Mouse (Mus musculus): ENCODE measurements around the gene Spata46. TPM values are rescaled to one million over a fixed set of nuclear protein-coding genes. Genes with fewer than 3 reads are reported as not detected.

The Spata46 gene
- polyA plus RNA-seq, 1 experiment: not detected

DNA sequence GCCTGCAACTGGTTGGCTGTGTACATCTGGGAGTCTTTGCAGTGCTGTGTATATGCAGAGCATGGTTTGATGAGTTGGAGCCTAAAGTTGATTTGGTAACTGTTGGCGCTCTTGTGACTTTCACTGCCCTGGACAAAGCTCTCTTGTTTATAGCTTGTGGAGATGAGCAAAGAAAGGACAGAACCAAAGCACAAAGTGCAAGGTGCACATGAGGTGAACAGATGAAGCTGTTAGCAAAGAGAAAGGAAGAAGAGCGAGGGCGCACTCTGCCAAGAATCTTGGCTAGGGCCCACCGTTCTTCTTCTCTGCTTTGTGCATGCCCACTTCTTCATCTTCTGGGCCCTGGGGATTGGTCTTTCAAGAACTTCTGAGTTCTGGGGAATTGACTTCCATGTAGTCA, 35.3 kb downstream of the Spata46 start:
- Histone ChIP-seq H3ac (ENCODE audit: control insufficient read depth, insufficient read length, low read depth) (no peak overlapping the region), H3K27me3 (ENCODE audit: control insufficient read depth, insufficient read depth, insufficient read length) (peaks cover 27% of the 10 kb centered on the region), H3K36me3 (ENCODE audit: control insufficient read depth, insufficient read depth) (no peaks in the 10 kb centered on the region), H3K4me3 (ENCODE audit: insufficient read depth, poor library complexity, severe bottlenecking) (no peak overlapping the region), H3K79me2 (ENCODE audit: control insufficient read depth, insufficient read depth) (no peaks in the 10 kb centered on the region), H3K79me3 (ENCODE audit: low read depth) (no peaks in the 10 kb centered on the region)
- TF ChIP-seq CTCF (IDR thresholded peaks at IDR 0.05; ENCODE audit: control insufficient read depth, insufficient read depth, insufficient read length): no peak
- TF ChIP-seq CEBPB (IDR thresholded peaks at IDR 0.05; ENCODE audit: low read depth): no peak
- TF ChIP-seq MAX (IDR thresholded peaks at IDR 0.05): no peak
- no peak for TF ChIP-seq USF1 (IDR thresholded peaks at IDR 0.05; ENCODE audit: low read depth)
- TF ChIP-seq MYOG (IDR thresholded peaks at IDR 0.05; ENCODE audit: control insufficient read depth, extremely low read depth, insufficient read length): no peak
- TF ChIP-seq MYOD1 (IDR thresholded peaks at IDR 0.05; ENCODE audit: control insufficient read depth, insufficient read length, low read depth): no peak
- TF ChIP-seq FOSL1 (IDR thresholded peaks at IDR 0.05; ENCODE audit: insufficient read depth, low read length, poor library complexity, severe bottlenecking): no peak

DNA sequence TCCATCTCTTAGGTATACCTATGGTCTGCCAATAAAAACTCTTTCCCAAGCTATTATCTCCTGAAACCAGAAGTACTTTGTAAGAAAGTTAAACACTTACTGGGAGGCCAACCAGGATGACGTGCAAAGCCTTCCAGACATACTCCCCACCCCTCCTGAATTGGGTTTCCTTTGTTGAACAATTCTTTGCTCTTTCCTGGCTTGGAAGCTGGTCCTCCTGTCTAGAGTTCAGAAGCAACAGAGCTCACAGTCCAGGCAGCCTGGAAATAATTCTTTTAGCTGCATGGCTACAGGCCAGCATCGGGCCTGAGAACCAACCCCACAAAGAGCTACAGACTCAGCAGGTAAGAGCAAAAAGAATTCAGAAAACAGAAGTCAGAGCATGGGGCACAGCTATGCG, 37.7 kb downstream of the Spata46 start:
- H3K27me3 ChIP-seq (ENCODE audit: control insufficient read depth, insufficient read depth, insufficient read length): peaks cover 44% of the 10 kb centered on the region
- H3K4me3 ChIP-seq (ENCODE audit: insufficient read depth, poor library complexity, severe bottlenecking): no peak overlapping the region
- TF ChIP-seq MAX (IDR thresholded peaks at IDR 0.05): no peak
- H3ac ChIP-seq (ENCODE audit: control insufficient read depth, insufficient read length, low read depth): no peak overlapping the region
- no peaks in the 10 kb centered on the region for H3K79me2 ChIP-seq (ENCODE audit: control insufficient read depth, insufficient read depth)
- no peaks in the 10 kb centered on the region for H3K79me3 ChIP-seq (ENCODE audit: low read depth)
- H3K36me3 ChIP-seq (ENCODE audit: control insufficient read depth, insufficient read depth): no peaks in the 10 kb centered on the region

DNA sequence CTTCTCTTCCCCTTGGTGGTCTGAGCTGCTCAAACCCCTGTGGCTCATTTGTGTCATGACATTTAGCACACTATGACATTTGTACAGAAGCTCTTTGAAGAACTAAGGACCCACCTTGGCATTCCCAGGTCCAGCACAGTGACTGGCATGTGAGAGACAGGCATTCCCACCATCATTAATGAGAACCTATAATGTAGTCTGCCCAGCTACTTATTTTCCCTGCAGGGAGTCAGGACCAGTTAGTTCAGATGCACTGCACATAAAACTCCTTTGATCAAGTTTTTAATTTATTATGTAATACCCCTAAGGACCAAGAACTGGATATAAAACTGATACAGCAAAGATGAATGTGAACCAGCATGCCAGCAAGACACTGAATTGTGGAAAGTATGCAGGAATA, 42.5 kb downstream of the Spata46 start:
- TF ChIP-seq MAX (IDR thresholded peaks at IDR 0.05) (no peak), USF1 (IDR thresholded peaks at IDR 0.05; ENCODE audit: low read depth) (no peak), MYOG (IDR thresholded peaks at IDR 0.05; ENCODE audit: control insufficient read depth, extremely low read depth, insufficient read length) (no peak), CEBPB (IDR thresholded peaks at IDR 0.05; ENCODE audit: low read depth) (no peak), MYOD1 (IDR thresholded peaks at IDR 0.05; ENCODE audit: control insufficient read depth, insufficient read length, low read depth) (no peak), CTCF (IDR thresholded peaks at IDR 0.05; ENCODE audit: control insufficient read depth, insufficient read depth, insufficient read length) (no peak), FOSL1 (IDR thresholded peaks at IDR 0.05; ENCODE audit: insufficient read depth, low read length, poor library complexity, severe bottlenecking) (no peak)

DNA sequence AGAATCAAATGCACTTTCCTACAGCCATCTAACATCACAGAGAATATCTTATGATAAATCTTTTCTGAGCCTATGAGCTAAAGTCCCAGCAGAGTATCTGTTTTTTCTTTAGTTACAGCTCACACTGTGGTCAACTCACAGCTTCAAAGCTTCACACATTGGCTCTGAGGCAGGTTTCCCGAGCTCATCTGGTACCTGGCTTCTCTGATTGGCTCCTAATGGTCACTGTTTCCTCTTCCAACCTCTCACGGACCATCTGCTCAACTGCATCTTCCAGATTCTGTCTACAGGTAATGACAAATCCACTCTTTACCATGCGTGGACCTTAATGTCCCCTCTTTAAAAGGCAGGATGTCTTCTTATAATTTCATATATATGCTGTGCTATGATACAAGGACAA, 44.7 kb downstream of the Spata46 start:
- no peaks in the 10 kb centered on the region for H3K36me3 ChIP-seq (ENCODE audit: control insufficient read depth, insufficient read depth)
- H3ac ChIP-seq (ENCODE audit: control insufficient read depth, insufficient read length, low read depth): no peak overlapping the region
- TF ChIP-seq USF1 (IDR thresholded peaks at IDR 0.05; ENCODE audit: low read depth) (no peak), CEBPB (IDR thresholded peaks at IDR 0.05; ENCODE audit: low read depth) (no peak), FOSL1 (IDR thresholded peaks at IDR 0.05; ENCODE audit: insufficient read depth, low read length, poor library complexity, severe bottlenecking) (no peak), MYOG (IDR thresholded peaks at IDR 0.05; ENCODE audit: control insufficient read depth, extremely low read depth, insufficient read length) (no peak), MYOD1 (IDR thresholded peaks at IDR 0.05; ENCODE audit: control insufficient read depth, insufficient read length, low read depth) (no peak), MAX (IDR thresholded peaks at IDR 0.05) (no peak), CTCF (IDR thresholded peaks at IDR 0.05; ENCODE audit: control insufficient read depth, insufficient read depth, insufficient read length) (no peak)
- H3K79me3 ChIP-seq (ENCODE audit: low read depth): no peaks in the 10 kb centered on the region
- H3K4me3 ChIP-seq (ENCODE audit: insufficient read depth, poor library complexity, severe bottlenecking): no peak overlapping the region
- H3K79me2 ChIP-seq (ENCODE audit: control insufficient read depth, insufficient read depth): no peaks in the 10 kb centered on the region
- H3K27me3 ChIP-seq (ENCODE audit: control insufficient read depth, insufficient read depth, insufficient read length): peaks cover 27% of the 10 kb centered on the region

More for the DNA sequence above, 42.5 kb downstream of the Spata46 start:
- H3K36me3 ChIP-seq (ENCODE audit: control insufficient read depth, insufficient read depth): no peaks in the 10 kb centered on the region
- peaks cover 37% of the 10 kb centered on the region for H3K27me3 ChIP-seq (ENCODE audit: control insufficient read depth, insufficient read depth, insufficient read length)
- no peaks in the 10 kb centered on the region for H3K79me3 ChIP-seq (ENCODE audit: low read depth)
- no peak overlapping the region for H3ac ChIP-seq (ENCODE audit: control insufficient read depth, insufficient read length, low read depth)
- H3K4me3 ChIP-seq (ENCODE audit: insufficient read depth, poor library complexity, severe bottlenecking): no peak overlapping the region
- no peaks in the 10 kb centered on the region for H3K79me2 ChIP-seq (ENCODE audit: control insufficient read depth, insufficient read depth)

DNA sequence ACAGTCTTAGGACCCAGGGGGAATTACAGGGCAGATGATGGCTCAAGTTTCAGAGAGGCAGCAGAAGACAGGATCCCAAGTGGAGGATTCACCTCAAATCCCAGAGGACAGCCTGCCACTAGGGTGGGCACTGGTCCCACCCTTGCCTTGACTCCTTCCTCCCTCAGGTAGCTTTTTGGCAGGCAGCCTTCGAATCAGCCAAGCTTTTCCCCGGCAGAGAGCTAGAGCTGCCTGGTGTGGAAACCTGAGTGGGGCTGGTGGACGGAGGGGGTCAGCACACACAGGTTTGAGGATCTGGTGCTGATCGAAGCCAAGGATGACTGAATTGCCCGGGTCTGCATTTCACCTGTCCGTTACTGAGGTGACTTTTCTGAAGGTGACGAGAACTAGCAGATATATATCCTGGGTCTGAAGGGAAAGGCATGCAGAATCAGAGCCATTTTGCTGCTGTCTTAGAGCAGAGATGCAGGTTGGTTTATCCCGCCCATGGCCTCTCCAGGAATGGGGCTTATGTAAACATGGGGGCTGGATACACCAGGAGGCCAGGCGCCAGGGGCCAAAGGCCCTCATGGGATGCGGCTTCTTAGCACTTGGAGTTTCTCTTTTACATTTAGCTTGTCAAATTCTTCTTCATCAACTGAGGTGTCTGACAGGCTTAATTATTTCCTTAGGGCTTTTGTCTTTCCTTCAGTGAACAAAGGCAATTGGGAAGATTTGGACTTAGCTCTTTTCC, 51.7 kb downstream of the Spata46 start:
- no peaks in the 10 kb centered on the region for H3K79me2 ChIP-seq (ENCODE audit: control insufficient read depth, insufficient read depth)
- TF ChIP-seq USF1 (IDR thresholded peaks at IDR 0.05; ENCODE audit: low read depth): no peak
- no peak for TF ChIP-seq MYOG (IDR thresholded peaks at IDR 0.05; ENCODE audit: control insufficient read depth, extremely low read depth, insufficient read length)
- no peak for TF ChIP-seq CTCF (IDR thresholded peaks at IDR 0.05; ENCODE audit: control insufficient read depth, insufficient read depth, insufficient read length)
- no peak for TF ChIP-seq MAX (IDR thresholded peaks at IDR 0.05)
- no peak for TF ChIP-seq CEBPB (IDR thresholded peaks at IDR 0.05; ENCODE audit: low read depth)
- no peak for TF ChIP-seq FOSL1 (IDR thresholded peaks at IDR 0.05; ENCODE audit: insufficient read depth, low read length, poor library complexity, severe bottlenecking)
- TF ChIP-seq MYOD1 (IDR thresholded peaks at IDR 0.05; ENCODE audit: control insufficient read depth, insufficient read length, low read depth): no peak
- no peak overlapping the region for H3ac ChIP-seq (ENCODE audit: control insufficient read depth, insufficient read length, low read depth)
- no peaks in the 10 kb centered on the region for H3K79me3 ChIP-seq (ENCODE audit: low read depth)
- no peak overlapping the region for H3K4me3 ChIP-seq (ENCODE audit: insufficient read depth, poor library complexity, severe bottlenecking)
- peaks cover 16% of the 10 kb centered on the region for H3K27me3 ChIP-seq (ENCODE audit: control insufficient read depth, insufficient read depth, insufficient read length)
- H3K36me3 ChIP-seq (ENCODE audit: control insufficient read depth, insufficient read depth): no peaks in the 10 kb centered on the region

Other genes starting within 250 kb of the Spata46 start
- 13.7 TPM for gene Ddr2, start 198.0 kb upstream of the Spata46 start, polyA plus RNA-seq (2012; fragmentation: generic; extraction: Trizol)
- 17.5 TPM for gene Uap1, start 133.8 kb upstream of the Spata46 start, polyA plus RNA-seq (2012; fragmentation: generic; extraction: Trizol)
- gene Uhmk1, start 93.4 kb upstream of the Spata46 start, polyA plus RNA-seq (2012; fragmentation: generic; extraction: Trizol): 8.7 TPM
- 0.12 TPM for gene Sh2d1b2, start 76.1 kb upstream of the Spata46 start, polyA plus RNA-seq (2012; fragmentation: generic; extraction: Trizol)
- 2.3 TPM for gene Sh2d1b1, start 31.5 kb upstream of the Spata46 start, polyA plus RNA-seq (2012; fragmentation: generic; extraction: Trizol)
- 0.01 TPM for gene Gm7694, start 2.5 kb upstream of the Spata46 start, polyA plus RNA-seq (2012; fragmentation: generic; extraction: Trizol)